Mouse (Mus musculus): ENCODE results near the gene Gm47429. TPM values are rescaled to one million over a fixed set of nuclear protein-coding genes. Genes with fewer than 3 reads are reported as not detected.
"Not testable (repeated sequence)": the region's sequence is repeated elsewhere in the genome, so short reads cannot be mapped to it uniquely, and the experiment has no call there.

The Gm47429 gene
- not detected in 2 replicates for polyA plus RNA-seq (2015; fragmentation: Nextera tagmentation; extraction: Ambion mirVana)

- Histone ChIP-seq H3K4me1 (ENCODE audit: control insufficient read depth, insufficient read depth, low read depth, low read length) (no peaks in the 10 kb centered on the region), H3K9me3 (ENCODE audit: control insufficient read depth, low read length) (no peaks in the 10 kb centered on the region), H3K27me3 (replicated peaks; ENCODE audit: control insufficient read depth, insufficient read depth, low read length) (no peaks in the 10 kb centered on the region), H3K9ac (ENCODE audit: low read depth, low read length) (no peak within 1 kb of the TSS), H3K4me2 (ENCODE audit: low read length) (no peak within 1 kb of the TSS), H3K27ac (ENCODE audit: low read depth, low read length) (no peak within 1 kb of the TSS), H3K36me3 (ENCODE audit: control insufficient read depth, insufficient read depth, low read length) (no peaks in the 10 kb centered on the region), H3K4me3 (ENCODE audit: low read length) (no peak within 1 kb of the TSS)
- 93% methylated on average over 2 of the region's 2 CpGs for WGBS
- no peak for ATAC-seq
Observed at GRCm38 (mm10) chr13:50443812-50444211, at the start of gene Gm47429. Gm47429 (minus strand) TSS chr13:50443912.

- H3K9me3 ChIP-seq (ENCODE audit: control insufficient read depth, low read length); H3K36me3 ChIP-seq (ENCODE audit: control insufficient read depth, insufficient read depth, low read length): not testable (repeated sequence)
Observed at GRCm38 (mm10) chr13:50488510-50488909, 44.8 kb upstream of the Gm47429 start.

GRCm38 (mm10) chr13:50467007-50467406 lies 23.3 kb upstream of the Gm47429 start, which contains the start of gene Nutm2:
Nutm2 (plus strand) TSS chr13:50467307.
- 86% methylated on average over 4 of the region's 4 CpGs for WGBS
- no peak for ATAC-seq
- H3K36me3 ChIP-seq (ENCODE audit: control insufficient read depth, insufficient read depth, low read length) = no peaks in the 10 kb centered on the region
- no peaks in the 10 kb centered on the region for H3K27me3 ChIP-seq (replicated peaks; ENCODE audit: control insufficient read depth, insufficient read depth, low read length)
- H3K4me2 ChIP-seq (ENCODE audit: low read length) = no peak within 1 kb of the TSS
- no peaks in the 10 kb centered on the region for H3K9me3 ChIP-seq (ENCODE audit: control insufficient read depth, low read length)
- no peak within 1 kb of the TSS for H3K9ac ChIP-seq (ENCODE audit: low read depth, low read length)
- no peaks in the 10 kb centered on the region for H3K4me1 ChIP-seq (ENCODE audit: control insufficient read depth, insufficient read depth, low read depth, low read length)
- no peak within 1 kb of the TSS for H3K27ac ChIP-seq (ENCODE audit: low read depth, low read length)
- no peak within 1 kb of the TSS for H3K4me3 ChIP-seq (ENCODE audit: low read length)

More at GRCm38 (mm10) chr13:50488510-50488909, 44.8 kb upstream of the Gm47429 start:
- H3K27ac ChIP-seq (ENCODE audit: low read depth, low read length); H3K9ac ChIP-seq (ENCODE audit: low read depth, low read length); H3K4me3 ChIP-seq (ENCODE audit: low read length); H3K27me3 ChIP-seq (replicated peaks; ENCODE audit: control insufficient read depth, insufficient read depth, low read length); ATAC-seq; H3K4me2 ChIP-seq (ENCODE audit: low read length); H3K4me1 ChIP-seq (ENCODE audit: control insufficient read depth, insufficient read depth, low read depth, low read length): not testable (repeated sequence)

GRCm38 (mm10) chr13:50464621-50465562 lies 21.2 kb upstream of the Gm47429 start:
- Histone ChIP-seq H3K36me3 (ENCODE audit: control insufficient read depth, insufficient read depth, low read length) (no peaks in the 10 kb centered on the region), H3K27ac (ENCODE audit: low read depth, low read length) (0 out of 2 replicates have a peak overlapping the region, but pooled peaks have one; percentile 9), H3K27me3 (replicated peaks; ENCODE audit: control insufficient read depth, insufficient read depth, low read length) (no peaks in the 10 kb centered on the region), H3K4me2 (ENCODE audit: low read length) (peak overlapping the region; percentile 44), H3K4me3 (ENCODE audit: low read length) (peak overlapping the region; percentile 23), H3K9me3 (ENCODE audit: control insufficient read depth, low read length) (no peaks in the 10 kb centered on the region), H3K4me1 (ENCODE audit: control insufficient read depth, insufficient read depth, low read depth, low read length) (no peaks in the 10 kb centered on the region), H3K9ac (ENCODE audit: low read depth, low read length) (peak overlapping the region; percentile 24; the same call in 1 of the 2 replicates)
- 44% methylated on average over 27 of the region's 27 CpGs for WGBS
- ATAC-seq = peak; percentile 69

- not testable (repeated sequence) for ATAC-seq; H3K4me2 ChIP-seq (ENCODE audit: low read length); H3K4me3 ChIP-seq (ENCODE audit: low read length); H3K27ac ChIP-seq (ENCODE audit: low read depth, low read length); H3K9me3 ChIP-seq (ENCODE audit: control insufficient read depth, low read length); H3K27me3 ChIP-seq (replicated peaks; ENCODE audit: control insufficient read depth, insufficient read depth, low read length); H3K9ac ChIP-seq (ENCODE audit: low read depth, low read length); H3K36me3 ChIP-seq (ENCODE audit: control insufficient read depth, insufficient read depth, low read length); H3K4me1 ChIP-seq (ENCODE audit: control insufficient read depth, insufficient read depth, low read depth, low read length)
- 60% methylated on average over 2 of the region's 2 CpGs for WGBS
Observed at GRCm38 (mm10) chr13:50460433-50460832, 16.7 kb upstream of the Gm47429 start.

- H3K4me1 ChIP-seq (ENCODE audit: control insufficient read depth, insufficient read depth, low read depth, low read length) = no peaks in the 10 kb centered on the region
- no peaks in the 10 kb centered on the region for H3K27me3 ChIP-seq (replicated peaks; ENCODE audit: control insufficient read depth, insufficient read depth, low read length)
- no peaks in the 10 kb centered on the region for H3K36me3 ChIP-seq (ENCODE audit: control insufficient read depth, insufficient read depth, low read length)
- no peaks in the 10 kb centered on the region for H3K9me3 ChIP-seq (ENCODE audit: control insufficient read depth, low read length)
- H3K27ac ChIP-seq (ENCODE audit: low read depth, low read length) = no peak overlapping the region
- H3K4me3 ChIP-seq (ENCODE audit: low read length) = no peak overlapping the region
- ATAC-seq = no peak
- no peak overlapping the region for H3K4me2 ChIP-seq (ENCODE audit: low read length)
- no peak overlapping the region for H3K9ac ChIP-seq (ENCODE audit: low read depth, low read length)
- 34% methylated on average over 4 of the region's 4 CpGs for WGBS
Observed at GRCm38 (mm10) chr13:50453426-50453825, 9.7 kb upstream of the Gm47429 start.

GRCm38 (mm10) chr13:50452266-50452665 lies 8.6 kb upstream of the Gm47429 start:
- H3K4me3 ChIP-seq (ENCODE audit: low read length); H3K27me3 ChIP-seq (replicated peaks; ENCODE audit: control insufficient read depth, insufficient read depth, low read length); H3K4me1 ChIP-seq (ENCODE audit: control insufficient read depth, insufficient read depth, low read depth, low read length); H3K9ac ChIP-seq (ENCODE audit: low read depth, low read length); H3K36me3 ChIP-seq (ENCODE audit: control insufficient read depth, insufficient read depth, low read length); ATAC-seq; H3K9me3 ChIP-seq (ENCODE audit: control insufficient read depth, low read length); H3K4me2 ChIP-seq (ENCODE audit: low read length); H3K27ac ChIP-seq (ENCODE audit: low read depth, low read length): not testable (repeated sequence)
- WGBS = 82% methylated on average over 9 of the region's 9 CpGs

- H3K27ac ChIP-seq (ENCODE audit: low read depth, low read length) = no peak overlapping the region
- no peaks in the 10 kb centered on the region for H3K9me3 ChIP-seq (ENCODE audit: control insufficient read depth, low read length)
- no peak for ATAC-seq
- H3K4me1 ChIP-seq (ENCODE audit: control insufficient read depth, insufficient read depth, low read depth, low read length) = no peaks in the 10 kb centered on the region
- H3K4me3 ChIP-seq (ENCODE audit: low read length) = no peak overlapping the region
- H3K36me3 ChIP-seq (ENCODE audit: control insufficient read depth, insufficient read depth, low read length) = no peaks in the 10 kb centered on the region
- H3K9ac ChIP-seq (ENCODE audit: low read depth, low read length) = no peak overlapping the region
- no peaks in the 10 kb centered on the region for H3K27me3 ChIP-seq (replicated peaks; ENCODE audit: control insufficient read depth, insufficient read depth, low read length)
- 69% methylated on average over 4 of the region's 4 CpGs for WGBS
- H3K4me2 ChIP-seq (ENCODE audit: low read length) = no peak overlapping the region
Observed at GRCm38 (mm10) chr13:50445261-50445660, 1.5 kb upstream of the Gm47429 start.

GRCm38 (mm10) chr13:50426686-50427085 lies 17.0 kb downstream of the Gm47429 start:
- no peak for ATAC-seq
- no peaks in the 10 kb centered on the region for H3K27me3 ChIP-seq (replicated peaks; ENCODE audit: control insufficient read depth, insufficient read depth, low read length)
- H3K4me3 ChIP-seq (ENCODE audit: low read length) = no peak overlapping the region
- peaks cover 49% of the 10 kb centered on the region for H3K36me3 ChIP-seq (ENCODE audit: control insufficient read depth, insufficient read depth, low read length)
- 90% methylated on average over 4 of the region's 4 CpGs for WGBS
- H3K4me1 ChIP-seq (ENCODE audit: control insufficient read depth, insufficient read depth, low read depth, low read length) = no peaks in the 10 kb centered on the region
- H3K9ac ChIP-seq (ENCODE audit: low read depth, low read length) = no peak overlapping the region
- H3K9me3 ChIP-seq (ENCODE audit: control insufficient read depth, low read length) = no peaks in the 10 kb centered on the region
- no peak overlapping the region for H3K4me2 ChIP-seq (ENCODE audit: low read length)
- H3K27ac ChIP-seq (ENCODE audit: low read depth, low read length) = no peak overlapping the region

All from hindbrain, embryonic 16.5 days (tissue).